Mouse (Mus musculus): ENCODE results near the gene Scgb1b30. TPM values are rescaled to one million over a fixed set of nuclear protein-coding genes. Genes with fewer than 3 reads are reported as not detected.
"Not testable (repeated sequence)": the region's sequence is repeated elsewhere in the genome, so short reads cannot be mapped to it uniquely, and the experiment has no call there.

The Scgb1b30 gene
- total RNA-seq (2014; rRNA removed) (not detected in 2 replicates), polyA plus RNA-seq (2015; fragmentation: Nextera tagmentation; extraction: Ambion mirVana) (not detected in 2 replicates)

- Histone ChIP-seq H3K9me3 (ENCODE audit: low read length) (peaks cover 3% of the 10 kb centered on the region; the same call in 1 of the 2 replicates), H3K4me2 (ENCODE audit: low read depth, low read length, poor library complexity, severe bottlenecking) (no peak within 1 kb of the TSS), H3K27me3 (ENCODE audit: insufficient read depth, low read length) (no peaks in the 10 kb centered on the region), H3K27ac (ENCODE audit: low read depth, low read length) (no peak within 1 kb of the TSS), H3K9ac (replicated peaks; ENCODE audit: low read length, poor library complexity, severe bottlenecking) (no peak within 1 kb of the TSS), H3K36me3 (ENCODE audit: insufficient read depth, low read length) (no peaks in the 10 kb centered on the region), H3K4me3 (ENCODE audit: low read depth, low read length) (no peak within 1 kb of the TSS), H3K4me1 (ENCODE audit: insufficient read depth, low read length) (no peaks in the 10 kb centered on the region)
- TF ChIP-seq CTCF (IDR thresholded peaks at IDR 0.05): no peak
- no peak for DNase-seq (ENCODE audit: low spot score)
- WGBS: 76% methylated on average over 3 of the region's 3 CpGs
- no peak for ATAC-seq (ENCODE audit: low FRiP score)
Measured at GRCm38 (mm10) chr7:34094911-34095481, at the start of gene Scgb1b30. Gene Scgb1b30 (plus strand): TSS chr7:34095431.

GRCm38 (mm10) chr7:34068132-34068531, 27.1 kb upstream of the Scgb1b30 start:
- not testable (repeated sequence) for H3K4me1 ChIP-seq (ENCODE audit: insufficient read depth, low read length); H3K9me3 ChIP-seq (ENCODE audit: low read length); ATAC-seq (ENCODE audit: low FRiP score); H3K27ac ChIP-seq (ENCODE audit: low read depth, low read length); DNase-seq (ENCODE audit: low spot score); H3K9ac ChIP-seq (replicated peaks; ENCODE audit: low read length, poor library complexity, severe bottlenecking); H3K27me3 ChIP-seq (ENCODE audit: insufficient read depth, low read length); H3K4me3 ChIP-seq (ENCODE audit: low read depth, low read length); H3K36me3 ChIP-seq (ENCODE audit: insufficient read depth, low read length); H3K4me2 ChIP-seq (ENCODE audit: low read depth, low read length, poor library complexity, severe bottlenecking)
- 84% methylated on average over 5 of the region's 5 CpGs for WGBS

- no peak for ATAC-seq (ENCODE audit: low FRiP score)
Measured at GRCm38 (mm10) chr7:34100002-34100401, 4.8 kb downstream of the Scgb1b30 start.

GRCm38 (mm10) chr7:34101276-34101675, 6.0 kb downstream of the Scgb1b30 start:
- no peak for TF ChIP-seq CTCF (IDR thresholded peaks at IDR 0.05)
- Histone ChIP-seq H3K27ac (ENCODE audit: low read depth, low read length) (no peak overlapping the region), H3K9me3 (ENCODE audit: low read length) (no peaks in the 10 kb centered on the region), H3K4me3 (ENCODE audit: low read depth, low read length) (no peak overlapping the region), H3K27me3 (ENCODE audit: insufficient read depth, low read length) (no peaks in the 10 kb centered on the region), H3K4me1 (ENCODE audit: insufficient read depth, low read length) (no peaks in the 10 kb centered on the region), H3K36me3 (ENCODE audit: insufficient read depth, low read length) (no peaks in the 10 kb centered on the region), H3K9ac (replicated peaks; ENCODE audit: low read length, poor library complexity, severe bottlenecking) (no peak overlapping the region), H3K4me2 (ENCODE audit: low read depth, low read length, poor library complexity, severe bottlenecking) (no peak overlapping the region)
- no peak for ATAC-seq (ENCODE audit: low FRiP score)
- no peak for DNase-seq (ENCODE audit: low spot score)

More at GRCm38 (mm10) chr7:34100002-34100401, 4.8 kb downstream of the Scgb1b30 start:
- WGBS: 76% methylated on average over 2 of the region's 2 CpGs
- Histone ChIP-seq H3K4me3 (ENCODE audit: low read depth, low read length) (no peak overlapping the region), H3K36me3 (ENCODE audit: insufficient read depth, low read length) (no peaks in the 10 kb centered on the region), H3K27ac (ENCODE audit: low read depth, low read length) (no peak overlapping the region), H3K27me3 (ENCODE audit: insufficient read depth, low read length) (no peaks in the 10 kb centered on the region), H3K9me3 (ENCODE audit: low read length) (peaks cover 3% of the 10 kb centered on the region; the same call in 1 of the 2 replicates), H3K9ac (replicated peaks; ENCODE audit: low read length, poor library complexity, severe bottlenecking) (no peak overlapping the region), H3K4me1 (ENCODE audit: insufficient read depth, low read length) (no peaks in the 10 kb centered on the region), H3K4me2 (ENCODE audit: low read depth, low read length, poor library complexity, severe bottlenecking) (no peak overlapping the region)
- TF ChIP-seq CTCF (IDR thresholded peaks at IDR 0.05): no peak
- DNase-seq (ENCODE audit: low spot score): no peak

- ATAC-seq (ENCODE audit: low FRiP score): no peak
- WGBS: 76% methylated on average over 5 of the region's 5 CpGs
Measured at GRCm38 (mm10) chr7:34109190-34109589, 14.0 kb downstream of the Scgb1b30 start.

GRCm38 (mm10) chr7:34116601-34117000, 21.4 kb downstream of the Scgb1b30 start:
- H3K27ac ChIP-seq (ENCODE audit: low read depth, low read length): no peak overlapping the region
- DNase-seq (ENCODE audit: low spot score): peak; percentile 26
- peaks cover 22% of the 10 kb centered on the region for H3K36me3 ChIP-seq (ENCODE audit: insufficient read depth, low read length)
- TF ChIP-seq CTCF (IDR thresholded peaks at IDR 0.05): no peak
- no peak overlapping the region for H3K4me2 ChIP-seq (ENCODE audit: low read depth, low read length, poor library complexity, severe bottlenecking)
- 70% methylated on average over 3 of the region's 3 CpGs for whole genome bisulfite sequencing
- no peaks in the 10 kb centered on the region for H3K4me1 ChIP-seq (ENCODE audit: insufficient read depth, low read length)
- no peaks in the 10 kb centered on the region for H3K9me3 ChIP-seq (ENCODE audit: low read length)
- H3K27me3 ChIP-seq (ENCODE audit: insufficient read depth, low read length): no peaks in the 10 kb centered on the region
- ATAC-seq (ENCODE audit: low FRiP score): no peak
- H3K9ac ChIP-seq (replicated peaks; ENCODE audit: low read length, poor library complexity, severe bottlenecking): no peak overlapping the region
- no peak overlapping the region for H3K4me3 ChIP-seq (ENCODE audit: low read depth, low read length)

More at GRCm38 (mm10) chr7:34109190-34109589, 14.0 kb downstream of the Scgb1b30 start:
- no peak for TF ChIP-seq CTCF (IDR thresholded peaks at IDR 0.05)
- H3K9ac ChIP-seq (replicated peaks; ENCODE audit: low read length, poor library complexity, severe bottlenecking): no peak overlapping the region
- H3K27me3 ChIP-seq (ENCODE audit: insufficient read depth, low read length): no peaks in the 10 kb centered on the region
- H3K4me2 ChIP-seq (ENCODE audit: low read depth, low read length, poor library complexity, severe bottlenecking): no peak overlapping the region
- no peaks in the 10 kb centered on the region for H3K9me3 ChIP-seq (ENCODE audit: low read length)
- H3K36me3 ChIP-seq (ENCODE audit: insufficient read depth, low read length): peaks cover 14% of the 10 kb centered on the region; the same call in 1 of the 2 replicates
- no peak overlapping the region for H3K4me3 ChIP-seq (ENCODE audit: low read depth, low read length)
- no peak overlapping the region for H3K27ac ChIP-seq (ENCODE audit: low read depth, low read length)
- DNase-seq (ENCODE audit: low spot score): no peak
- no peaks in the 10 kb centered on the region for H3K4me1 ChIP-seq (ENCODE audit: insufficient read depth, low read length)

- not testable (repeated sequence) for ATAC-seq (ENCODE audit: low FRiP score); H3K27me3 ChIP-seq (ENCODE audit: insufficient read depth, low read length); H3K27ac ChIP-seq (ENCODE audit: low read depth, low read length); H3K4me2 ChIP-seq (ENCODE audit: low read depth, low read length, poor library complexity, severe bottlenecking); H3K4me3 ChIP-seq (ENCODE audit: low read depth, low read length); H3K9me3 ChIP-seq (ENCODE audit: low read length); H3K4me1 ChIP-seq (ENCODE audit: insufficient read depth, low read length); H3K9ac ChIP-seq (replicated peaks; ENCODE audit: low read length, poor library complexity, severe bottlenecking); DNase-seq (ENCODE audit: low spot score)
- H3K36me3 ChIP-seq (ENCODE audit: insufficient read depth, low read length): peaks cover 14% of the 10 kb centered on the region; the same call in 1 of the 2 replicates
- 67% methylated on average over 1 of the region's 1 CpGs for WGBS
Measured at GRCm38 (mm10) chr7:34120636-34121035, 25.4 kb downstream of the Scgb1b30 start.

All from midbrain, postnatal 0 days (tissue).